Mouse (Mus musculus) CH12.LX (cell line): ENCODE measurements at regions not wholly inside any gene's neighbourhood (a gene's known extent, or its start where the extent isn't known, plus 50 kb on each side); places are given as distances from the start of the nearest gene placed in this dataset.

Source experiments
- CTCF ChIP-seq, 2 experiments: IDR thresholded peaks in 1 of 2; conservative IDR thresholded peaks in 1 of 2; 2 replicates each; pipeline ENCODE4 v1.5.1; 2011 to 2012; ENCODE audit warnings: low read depth in 2 of 2, low read length in 2 of 2, improper control_type of control experiment in 1 of 2, inconsistent platforms in 1 of 2, mild to moderate bottlenecking in 1 of 2, moderate library complexity in 1 of 2
- IRF4 ChIP-seq: IDR thresholded peaks from 2 replicates; pipeline ENCODE4 v1.6.1; 2014; ENCODE audit warnings: low read depth, mild to moderate bottlenecking, inconsistent platforms, low read length, improper control_type of control experiment
- KAT2A ChIP-seq: IDR thresholded peaks from 2 replicates; pipeline ENCODE4 v1.6.1; 2012; ENCODE audit warnings: low read length, improper control_type of control experiment, inconsistent platforms; ENCODE audit not compliant: insufficient replicate concordance
- MAX ChIP-seq: IDR thresholded peaks from 2 replicates; pipeline ENCODE4 v1.6.1; 2011; ENCODE audit warnings: low read length, improper control_type of control experiment
- MEF2A ChIP-seq: IDR thresholded peaks from 2 replicates; pipeline ENCODE4 v1.6.1; 2014; ENCODE audit warnings: low read depth, mild to moderate bottlenecking, inconsistent platforms, low read length, improper control_type of control experiment, borderline replicate concordance
- POLR2A ChIP-seq: IDR thresholded peaks from 2 replicates; pipeline ENCODE4 v1.6.1; 2011; ENCODE audit warnings: low read depth, mild to moderate bottlenecking, improper control_type of control experiment, low read length
- POLR2AphosphoS2 ChIP-seq: IDR thresholded peaks from 2 replicates; pipeline ENCODE4 v1.6.1; 2011; ENCODE audit warnings: low read depth, low read length, improper control_type of control experiment

- TF ChIP-seq CTCF (conservative IDR thresholded peaks at IDR 0.05 in 1 of 2, IDR thresholded peaks at IDR 0.05 in 1 of 2; ENCODE audit: low read depth in 2 of 2, low read length in 2 of 2): no peak
- no peak for TF ChIP-seq KAT2A
- no peak for TF ChIP-seq POLR2A
- no peak for TF ChIP-seq POLR2AphosphoS2
- TF ChIP-seq MEF2A: no peak
- TF ChIP-seq IRF4: no peak
- TF ChIP-seq MAX: no peak
Measured at GRCm38 (mm10) chr7:113150789-113151188, 56.5 kb upstream of the Arntl start.
